Mouse (Mus musculus): Measurements from ENCODE around the gene Tcf7l1.
"Not testable (repeated sequence)": the region's sequence is repeated elsewhere in the genome, so short reads cannot be mapped to it uniquely, and the experiment has no call there.

Tcf7l1 gene

GRCm38 (mm10) chr6:72788892-72789699, at the start of gene Tcf7l1:
Gene Tcf7l1, minus strand, starts transcription at chr6:72789254.
- peak; percentile 57 for DNase-seq (ENCODE audit: low spot score)

GRCm38 (mm10) chr6:72837756-72838155, 48.7 kb upstream of the Tcf7l1 start:
- no peak for DNase-seq (ENCODE audit: low spot score)

GRCm38 (mm10) chr6:72834518-72834917, 45.5 kb upstream of the Tcf7l1 start:
- DNase-seq (ENCODE audit: low spot score): no peak

- no peak for DNase-seq (ENCODE audit: low spot score)
Measured at GRCm38 (mm10) chr6:72831858-72832257, 42.8 kb upstream of the Tcf7l1 start.

GRCm38 (mm10) chr6:72831276-72831675, 42.2 kb upstream of the Tcf7l1 start:
- peak; percentile 11 for DNase-seq (ENCODE audit: low spot score)

- DNase-seq (ENCODE audit: low spot score): peak; percentile 2
Measured at GRCm38 (mm10) chr6:72828857-72829256, 39.8 kb upstream of the Tcf7l1 start.

- DNase-seq (ENCODE audit: low spot score): not testable (repeated sequence)
Measured at GRCm38 (mm10) chr6:72828037-72828436, 39.0 kb upstream of the Tcf7l1 start.

- DNase-seq (ENCODE audit: low spot score): no peak
Measured at GRCm38 (mm10) chr6:72825762-72826161, 36.7 kb upstream of the Tcf7l1 start.

- no peak for DNase-seq (ENCODE audit: low spot score)
Measured at GRCm38 (mm10) chr6:72824971-72825737, 36.1 kb upstream of the Tcf7l1 start.

GRCm38 (mm10) chr6:72813456-72813855, 24.4 kb upstream of the Tcf7l1 start:
- no peak for DNase-seq (ENCODE audit: low spot score)

GRCm38 (mm10) chr6:72810248-72810647, 21.2 kb upstream of the Tcf7l1 start:
- DNase-seq (ENCODE audit: low spot score): no peak

GRCm38 (mm10) chr6:72809522-72810149, 20.6 kb upstream of the Tcf7l1 start:
- DNase-seq (ENCODE audit: low spot score): no peak

- DNase-seq (ENCODE audit: low spot score): no peak
Measured at GRCm38 (mm10) chr6:72808342-72808741, 19.3 kb upstream of the Tcf7l1 start.

- no peak for DNase-seq (ENCODE audit: low spot score)
Measured at GRCm38 (mm10) chr6:72803669-72804068, 14.6 kb upstream of the Tcf7l1 start.

GRCm38 (mm10) chr6:72802119-72802518, 13.1 kb upstream of the Tcf7l1 start:
- no peak for DNase-seq (ENCODE audit: low spot score)

GRCm38 (mm10) chr6:72800641-72801040, 11.6 kb upstream of the Tcf7l1 start:
- DNase-seq (ENCODE audit: low spot score): no peak

- no peak for DNase-seq (ENCODE audit: low spot score)
Measured at GRCm38 (mm10) chr6:72797763-72798162, 8.7 kb upstream of the Tcf7l1 start.

- no peak for DNase-seq (ENCODE audit: low spot score)
Measured at GRCm38 (mm10) chr6:72795444-72795843, 6.4 kb upstream of the Tcf7l1 start.

GRCm38 (mm10) chr6:72794870-72795269, 5.8 kb upstream of the Tcf7l1 start:
- DNase-seq (ENCODE audit: low spot score): no peak

GRCm38 (mm10) chr6:72792641-72793040, 3.6 kb upstream of the Tcf7l1 start:
- DNase-seq (ENCODE audit: low spot score): no peak

GRCm38 (mm10) chr6:72787948-72788891, 834 bp downstream of the Tcf7l1 start:
- DNase-seq (ENCODE audit: low spot score): no peak
